Mouse (Mus musculus) stomach, postnatal 0 days (tissue): ENCODE results near the gene Samd5.

Experiments
- CTCF ChIP-seq: IDR thresholded peaks from 2 replicates; pipeline ENCODE4 v1.5.1; 2016; ENCODE audit warnings: antibody characterized with exemption, low read depth, mild to moderate bottlenecking, moderate library complexity
- EP300 ChIP-seq: optimal IDR thresholded peaks from 2 replicates; pipeline ENCODE3; 2016; ENCODE audit warnings: antibody characterized with exemption

GRCm38 (mm10) chr10:9676418-9676786 lies 1.4 kb upstream of the Samd5 start:
- TF ChIP-seq CTCF: no peak
- no peak for TF ChIP-seq EP300
